Mouse (Mus musculus): ENCODE measurements around the gene Nfatc4. TPM values are rescaled to one million over a fixed set of nuclear protein-coding genes. Genes with fewer than 3 reads are reported as not detected.
A peak's percentile ranks its signal among the peaks of the same experiment; 100 is the strongest.

Nfatc4 gene
- total and polyA plus RNA-seq, 3 experiments = not detected

GRCm38 (mm10) chr14:55855101-55855561 lies 32.2 kb downstream of the Nfatc4 start:
- Histone ChIP-seq H3K9ac (ENCODE audit: insufficient read depth, low read depth) (no peak overlapping the region), H3K4me3 (replicated peaks in 1 of 3; ENCODE audit: low read depth in 2 of 3, low read length in 2 of 3, poor library complexity in 1 of 3) (no peak overlapping the region), H3K4me1 (ENCODE audit: control insufficient read depth in 1 of 2, insufficient read depth in 2 of 2) (peaks cover 9 to 31% of the 10 kb centered on the region in 2 experiments), H3K27ac (ENCODE audit: insufficient read depth, low read depth) (no peak overlapping the region), H3K79me2 (replicated peaks; ENCODE audit: control insufficient read depth, extremely low read depth, insufficient read depth, poor library complexity, severe bottlenecking) (no peaks in the 10 kb centered on the region), H3K27me3 (replicated peaks) (no peaks in the 10 kb centered on the region), H3K9me3 (replicated peaks; ENCODE audit: low read length) (no peaks in the 10 kb centered on the region), H3K36me3 (replicated peaks in 1 of 2; ENCODE audit: control insufficient read depth in 1 of 2, insufficient read depth in 1 of 2, low read length in 1 of 2) (no peaks in the 10 kb centered on the region), H3K4me2 (ENCODE audit: insufficient read depth, low read depth, poor library complexity, severe bottlenecking) (no peak overlapping the region)
- in situ Hi-C loops (cut with MboI; ENCODE audit: low pct_ligation_motif_present, low pct_unique_long_range_greater_than_20kb, low sequenced_read_pairs) = no loop called here
- TF ChIP-seq MAFK (IDR thresholded peaks at IDR 0.05; ENCODE audit: insufficient replicate concordance, low read length) = peak; percentile 99
- TF ChIP-seq ELF1 (IDR thresholded peaks at IDR 0.05; ENCODE audit: low read depth, low read length) = no peak
- TF ChIP-seq ETS1 (conservative IDR thresholded peaks at IDR 0.05; ENCODE audit: low read depth, low read length) = peak; percentile 41
- peak; percentile 17; the same call in 1 of the 2 replicates for TF ChIP-seq IRF4 (IDR thresholded peaks at IDR 0.05; ENCODE audit: low read depth, low read length)
- TF ChIP-seq GABPA (IDR thresholded peaks at IDR 0.05; ENCODE audit: insufficient replicate concordance, low read depth, low read length) = no peak
- TF ChIP-seq CHD2 (IDR thresholded peaks at IDR 0.05; ENCODE audit: low read length) = peak; percentile 39; the same call in 1 of the 2 replicates
- no peak for TF ChIP-seq NRF1 (IDR thresholded peaks at IDR 0.05; ENCODE audit: low read depth, low read length)
- dilution Hi-C loops (cut with MboI; ENCODE audit: extremely low pct_ligation_motif_present, extremely low pct_unique_long_range_greater_than_20kb, low sequenced_read_pairs) = no loop called here
- DNase-seq (ENCODE audit: extremely low read depth) = peak; percentile 38

GRCm38 (mm10) chr14:55857588-55857987 lies 34.6 kb downstream of the Nfatc4 start:
- Histone ChIP-seq H3K4me2 (ENCODE audit: insufficient read depth, low read depth, poor library complexity, severe bottlenecking) (no peak overlapping the region), H3K79me2 (replicated peaks; ENCODE audit: control insufficient read depth, extremely low read depth, insufficient read depth, poor library complexity, severe bottlenecking) (no peaks in the 10 kb centered on the region), H3K27ac (ENCODE audit: insufficient read depth, low read depth) (no peak overlapping the region), H3K9ac (ENCODE audit: insufficient read depth, low read depth) (no peak overlapping the region), H3K9me3 (replicated peaks; ENCODE audit: low read length) (no peaks in the 10 kb centered on the region), H3K4me1 (ENCODE audit: control insufficient read depth in 1 of 2, insufficient read depth in 2 of 2) (peaks cover 9 to 31% of the 10 kb centered on the region in 2 experiments), H3K27me3 (replicated peaks) (no peaks in the 10 kb centered on the region), H3K4me3 (replicated peaks in 1 of 3; ENCODE audit: low read depth in 2 of 3, low read length in 2 of 3, poor library complexity in 1 of 3) (no peak overlapping the region), H3K36me3 (replicated peaks in 1 of 2; ENCODE audit: control insufficient read depth in 1 of 2, insufficient read depth in 1 of 2, low read length in 1 of 2) (no peaks in the 10 kb centered on the region)
- in situ Hi-C loops (cut with MboI; ENCODE audit: low pct_ligation_motif_present, low pct_unique_long_range_greater_than_20kb, low sequenced_read_pairs) (no loop called here), dilution Hi-C loops (cut with MboI; ENCODE audit: extremely low pct_ligation_motif_present, extremely low pct_unique_long_range_greater_than_20kb, low sequenced_read_pairs) (no loop called here)
- no peak for TF ChIP-seq MAZ (IDR thresholded peaks at IDR 0.05; ENCODE audit: low read depth, low read length)
- TF ChIP-seq ZMIZ1 (IDR thresholded peaks at IDR 0.05; ENCODE audit: low read depth, low read length) = no peak
- TF ChIP-seq POLR2AphosphoS2 (IDR thresholded peaks at IDR 0.05; ENCODE audit: low read depth, low read length) = no peak
- no peak for TF ChIP-seq SIN3A (IDR thresholded peaks at IDR 0.05; ENCODE audit: low read length)
- no peak for TF ChIP-seq MXI1 (IDR thresholded peaks at IDR 0.05; ENCODE audit: low read depth, low read length)
- TF ChIP-seq TCF12 (IDR thresholded peaks at IDR 0.05; ENCODE audit: low read depth, low read length) = no peak
- no peak for TF ChIP-seq USF2 (conservative IDR thresholded peaks at IDR 0.05; ENCODE audit: low read depth, low read length)
- no peak for TF ChIP-seq POLR2A (IDR thresholded peaks at IDR 0.05; ENCODE audit: low read depth, low read length)
- no peak for TF ChIP-seq CHD2 (IDR thresholded peaks at IDR 0.05; ENCODE audit: low read length)
- TF ChIP-seq TBP (conservative IDR thresholded peaks at IDR 0.05; ENCODE audit: low read depth, low read length) = no peak
- no peak for TF ChIP-seq ZKSCAN1 (IDR thresholded peaks at IDR 0.05; ENCODE audit: borderline replicate concordance, low read depth, low read length)
- no peak for TF ChIP-seq PAX5 (IDR thresholded peaks at IDR 0.05; ENCODE audit: low read length)
- no peak for TF ChIP-seq BHLHE40 (IDR thresholded peaks at IDR 0.05; ENCODE audit: low read depth, low read length)
- DNase-seq (ENCODE audit: extremely low read depth) = no peak

Data from CH12.LX (cell line).